Mouse (Mus musculus) liver, embryonic 14.5 days (tissue): ENCODE measurements at regions not wholly inside any gene's neighbourhood (a gene's known extent, or its start where the extent isn't known, plus 50 kb on each side); places are given as distances from the start of the nearest gene placed in this dataset.
"Not testable (repeated sequence)": the region's sequence is repeated elsewhere in the genome, so short reads cannot be mapped to it uniquely, and the experiment has no call there.

Source experiments
- ATAC-seq: fragments of 200-750 bp; cut with Nextera tagmentation; 2 replicates; pipeline ENCODE4 v1.8.0; 2017; ENCODE audit warnings: moderate number of reproducible peaks, mild to moderate bottlenecking, moderate library complexity; ENCODE audit not compliant: insufficient read depth
- DNase-seq, 3 experiments: peaks; one replicate each; pipeline ENCODE4 v3.0.0-alpha.2; 2012 to 2013; ENCODE audit warnings: low read depth in 3 of 3, low spot score in 3 of 3
- H3K27ac ChIP-seq: fragments of 300-500 bp; sonication (generic); 2 replicates; pipeline ENCODE4 v1.5.1; 2014; ENCODE audit warnings: moderate library complexity, mild to moderate bottlenecking, control low read depth, inconsistent platforms
- H3K27me3 ChIP-seq: fragments of 300-500 bp; sonication (generic); 2 replicates; pipeline ENCODE4 v1.6.1; 2014; ENCODE audit warnings: mild to moderate bottlenecking, low read length, moderate library complexity; ENCODE audit not compliant: control insufficient read depth, insufficient read depth
- H3K36me3 ChIP-seq: fragments of 300-500 bp; sonication (generic); replicated peaks from 2 replicates; pipeline ENCODE4 v1.6.1; 2014; ENCODE audit warnings: low read depth; ENCODE audit not compliant: control insufficient read depth, insufficient read depth
- H3K4me1 ChIP-seq, 2 experiments: fragments of 200-500 bp in 1 of 2; fragments of 300-500 bp in 1 of 2; sonication (generic) in 1 of 2; replicated peaks; 2 replicates each; pipeline ENCODE4 v1.6.1; 2012 to 2014; ENCODE audit warnings: antibody characterized with exemption in 1 of 2, inconsistent platforms in 1 of 2, low read length in 1 of 2; ENCODE audit not compliant: control insufficient read depth in 2 of 2, insufficient read depth in 2 of 2
- H3K4me2 ChIP-seq: fragments of 300-500 bp; sonication (generic); 2 replicates; pipeline ENCODE4 v1.6.1; 2014; ENCODE audit warnings: low read depth, mild to moderate bottlenecking, control low read depth, moderate library complexity
- H3K4me3 ChIP-seq, 2 experiments: fragments of 200-500 bp in 1 of 2; fragments of 300-500 bp in 1 of 2; sonication (generic) in 1 of 2; 2 replicates each; pipeline ENCODE4 v1.5.1; 2012 to 2014; ENCODE audit warnings: low read depth in 2 of 2, low read length in 2 of 2, mild to moderate bottlenecking in 2 of 2, control low read depth in 1 of 2, inconsistent platforms in 1 of 2, moderate library complexity in 1 of 2; ENCODE audit not compliant: insufficient read depth in 1 of 2
- H3K9ac ChIP-seq: fragments of 300-500 bp; sonication (generic); replicated peaks from 2 replicates; pipeline ENCODE4 v1.6.1; 2014; ENCODE audit warnings: mild to moderate bottlenecking, control low read depth, moderate library complexity
- H3K9me3 ChIP-seq: fragments of 300-500 bp; sonication (generic); 2 replicates; pipeline ENCODE4 v1.6.1; 2016; ENCODE audit warnings: low read length, mixed read lengths; ENCODE audit not compliant: control insufficient read depth
- CTCF ChIP-seq: IDR thresholded peaks from 2 replicates; pipeline ENCODE4 v1.5.1; 2016; ENCODE audit warnings: antibody characterized with exemption, low read depth, control low read depth
- EP300 ChIP-seq: IDR thresholded peaks from 2 replicates; pipeline ENCODE4 v1.6.1; 2016; ENCODE audit warnings: antibody characterized with exemption, low read depth
- WGBS: fragments of 180-500 bp; shearing (Covaris S2); extraction: QIAGEN DNeasy Blood & Tissue Kit; methylation state at CpG from one replicate; pipeline ENCODE4 v1.1.7; 2014; ENCODE audit not compliant: insufficient replicate concordance; 5-methylcytosine and 5-hydroxymethylcytosine counted together

GRCm38 (mm10) chr14:53777375-53777774, 476.5 kb downstream of the Dad1 start:
- WGBS = 54% methylated on average over 3 of the region's 3 CpGs
- no peak overlapping the region for H3K4me2 ChIP-seq
- no peak for ATAC-seq

GRCm38 (mm10) chr14:53776717-53777116, 477.2 kb downstream of the Dad1 start:
- ATAC-seq, H3K36me3 ChIP-seq, H3K27ac ChIP-seq, H3K9ac ChIP-seq, H3K4me3 ChIP-seq, H3K27me3 ChIP-seq, H3K4me1 ChIP-seq, H3K9me3 ChIP-seq, H3K4me2 ChIP-seq: not testable (repeated sequence)
- peak; percentile 80 for TF ChIP-seq CTCF
- 27% methylated on average over 1 of the region's 1 CpGs for WGBS
- peak in 1 of 3 experiments; percentile 14 for DNase-seq

More at GRCm38 (mm10) chr14:53777375-53777774, 476.5 kb downstream of the Dad1 start:
- Histone ChIP-seq H3K4me3 (no peak overlapping the region), H3K27ac (no peak overlapping the region), H3K9me3 (no peaks in the 10 kb centered on the region), H3K36me3 (no peaks in the 10 kb centered on the region), H3K4me1 (no peaks in the 10 kb centered on the region), H3K27me3 (no peaks in the 10 kb centered on the region), H3K9ac (no peak overlapping the region)
- DNase-seq = no peak
- TF ChIP-seq CTCF = no peak
- TF ChIP-seq EP300 = no peak

GRCm38 (mm10) chr14:53766501-53766900, 487.4 kb downstream of the Dad1 start:
- ATAC-seq = peak; percentile 42; the same call in 1 of the 2 replicates
- peak overlapping the region; percentile 51; the same call in 1 of the 2 replicates for H3K4me2 ChIP-seq

GRCm38 (mm10) chr14:53765918-53766317, 488.0 kb downstream of the Dad1 start:
- 18% methylated on average over 1 of the region's 1 CpGs for WGBS
- peak overlapping the region; percentile 48 for H3K27ac ChIP-seq
- H3K9ac ChIP-seq = 0 out of 2 replicates have a peak overlapping the region, but pooled peaks have one; percentile 5
- H3K4me2 ChIP-seq = peak overlapping the region; percentile 51
- not testable (repeated sequence) for H3K36me3 ChIP-seq, H3K27me3 ChIP-seq, H3K9me3 ChIP-seq, H3K4me3 ChIP-seq
- TF ChIP-seq EP300 = peak; percentile 89
- DNase-seq (peak in 1 of 3 experiments; percentile 79), ATAC-seq (peak; percentile 95)
- peaks cover 16 to 18% of the 10 kb centered on the region in 2 experiments for H3K4me1 ChIP-seq

More at GRCm38 (mm10) chr14:53766501-53766900, 487.4 kb downstream of the Dad1 start:
- not testable (repeated sequence) for H3K9me3 ChIP-seq, H3K4me3 ChIP-seq, H3K9ac ChIP-seq, H3K36me3 ChIP-seq, DNase-seq, H3K27me3 ChIP-seq
- WGBS = 26% methylated on average over 6 of the region's 6 CpGs
- Histone ChIP-seq H3K27ac (peak overlapping the region; percentile 48), H3K4me1 (peaks cover 16 to 18% of the 10 kb centered on the region in 2 experiments)

- H3K4me2 ChIP-seq, H3K4me3 ChIP-seq, H3K9ac ChIP-seq, H3K9me3 ChIP-seq, H3K36me3 ChIP-seq, H3K27me3 ChIP-seq, DNase-seq, H3K27ac ChIP-seq, ATAC-seq: not testable (repeated sequence)
- TF ChIP-seq CTCF = peak; percentile 25; the same call in 1 of the 2 replicates
- 46% methylated on average over 2 of the region's 2 CpGs for WGBS
- H3K4me1 ChIP-seq = peaks cover 4 to 14% of the 10 kb centered on the region in 2 experiments
These were observed 493.3 kb downstream of the Dad1 start for GRCm38 (mm10) chr14:53760578-53760977.

- H3K4me1 ChIP-seq, H3K9ac ChIP-seq, H3K36me3 ChIP-seq, H3K4me3 ChIP-seq, H3K9me3 ChIP-seq, H3K27me3 ChIP-seq: not testable (repeated sequence)
- DNase-seq = peak in 1 of 3 experiments; percentile 44
- Histone ChIP-seq H3K4me2 (peak overlapping the region; percentile 56), H3K27ac (peak overlapping the region; percentile 63)
- WGBS = 5% methylated on average over 4 of the region's 4 CpGs
- ATAC-seq = peak; percentile 78
These were observed 496.1 kb downstream of the Dad1 start for GRCm38 (mm10) chr14:53757782-53758181.

- peak overlapping the region; percentile 60 for H3K27ac ChIP-seq
- not testable (repeated sequence) for H3K4me1 ChIP-seq
These were observed 496.8 kb downstream of the Dad1 start for GRCm38 (mm10) chr14:53757095-53757494.

More at GRCm38 (mm10) chr14:53757095-53757494, 496.8 kb downstream of the Dad1 start:
- H3K4me3 ChIP-seq, DNase-seq, H3K36me3 ChIP-seq, H3K27me3 ChIP-seq, H3K9me3 ChIP-seq: not testable (repeated sequence)
- no CpG with 5 or more reads among the region's 1 CpGs for WGBS
- ATAC-seq = peak; percentile 65; the same call in 1 of the 2 replicates
- Histone ChIP-seq H3K4me2 (peak overlapping the region; percentile 56), H3K9ac (0 out of 2 replicates have a peak overlapping the region, but pooled peaks have one; percentile 18)
